Mouse (Mus musculus): ENCODE measurements around the gene Otud6a. TPM values are rescaled to one million over a fixed set of nuclear protein-coding genes. Genes with fewer than 3 reads are reported as not detected.
"Not testable (repeated sequence)": the region's sequence is repeated elsewhere in the genome, so short reads cannot be mapped to it uniquely, and the experiment has no call there.

Otud6a gene
- not detected for total RNA-seq (2021)
- long read RNA-seq, experiment 1, result 0 reads
- long read RNA-seq, experiment 2, result 0 reads

DNA sequence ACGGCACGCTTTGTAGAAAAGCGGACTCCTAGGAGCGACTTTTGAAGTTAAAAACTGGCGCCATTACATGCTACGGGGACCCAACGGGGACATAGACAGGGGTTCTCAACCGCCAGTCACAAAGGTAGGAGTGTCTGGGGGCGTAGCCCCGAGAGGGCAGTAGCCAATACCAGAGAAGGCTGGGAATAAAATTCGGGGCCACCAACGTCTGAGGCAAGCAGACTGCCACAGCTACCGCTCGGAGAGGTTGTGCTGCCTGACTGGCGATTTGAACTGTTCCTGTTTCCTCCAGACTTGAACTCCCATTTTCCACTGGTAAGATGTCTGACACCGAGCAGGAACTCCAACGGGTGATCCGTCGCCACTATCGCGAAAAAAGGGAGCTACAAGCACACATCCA lies at the start of gene Otud6a:
Otud6a (plus strand) TSS at position 321 of the 400 bp plus-strand sequence.
- no peak within 1 kb of the TSS for H3K27ac ChIP-seq
- no peak within 1 kb of the TSS for H3K4me3 ChIP-seq
- DNase-seq (ENCODE audit: extremely low spot score in 1 of 2, low spot score in 2 of 2), result no peak
- no peak for TF ChIP-seq CTCF (IDR thresholded peaks at IDR 0.05)
- intact Hi-C loops (cut with DNase I), result no loop called here

DNA sequence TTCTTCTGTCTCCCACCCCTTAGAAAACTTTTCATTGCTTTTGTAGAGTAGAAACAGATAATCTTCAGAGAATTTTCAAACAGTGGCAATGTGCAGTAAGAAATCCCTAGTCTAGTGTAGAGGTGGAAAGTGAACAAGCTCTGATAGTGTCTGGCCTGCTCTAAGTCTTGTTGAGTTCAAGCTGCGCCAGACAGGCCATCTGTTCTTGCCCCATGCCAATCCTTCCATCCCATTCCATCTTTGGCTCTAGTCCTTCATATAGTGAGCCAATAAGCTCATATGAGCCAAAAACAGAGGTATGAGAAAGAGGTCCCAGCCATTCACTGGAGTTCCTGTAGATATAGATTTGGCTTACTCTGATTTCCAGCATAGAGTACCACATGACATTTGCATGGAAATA lies 38.9 kb upstream of the Otud6a start:
- TF ChIP-seq CTCF (IDR thresholded peaks at IDR 0.05), result no peak
- DNase-seq (ENCODE audit: extremely low spot score in 1 of 2, low spot score in 2 of 2), result no peak
- H3K27ac ChIP-seq, result no peak overlapping the region
- H3K4me3 ChIP-seq, result no peak overlapping the region
- intact Hi-C loops (cut with DNase I), result loop anchor here (10.0 kb wide), 1 partner anchor 415 kb away; the partner anchor contains the start of gene Eda

DNA sequence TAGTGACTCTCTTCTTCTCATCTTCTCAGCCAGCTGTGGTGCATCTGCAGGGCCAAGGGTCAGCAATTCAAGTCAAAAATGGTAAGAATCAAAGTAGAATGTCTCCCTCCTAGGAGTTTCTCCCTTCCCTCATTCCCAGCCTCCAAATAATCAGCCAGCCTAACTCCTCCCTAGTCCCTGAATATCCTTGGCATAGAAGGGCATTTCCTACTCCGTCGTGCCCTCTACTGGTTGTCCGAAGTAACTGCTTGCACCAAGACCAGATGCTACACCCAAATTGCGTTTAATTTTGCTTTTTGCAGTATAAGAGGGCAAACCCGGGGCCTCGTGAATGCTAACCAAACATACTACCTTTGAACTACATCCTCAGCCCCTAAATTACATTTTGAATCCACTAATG lies 36.5 kb upstream of the Otud6a start:
- DNase-seq (ENCODE audit: extremely low spot score in 1 of 2, low spot score in 2 of 2), result peak; percentile 15 to 17
- H3K4me3 ChIP-seq, result no peak overlapping the region
- peak; percentile 61 for TF ChIP-seq CTCF (IDR thresholded peaks at IDR 0.05)
- H3K27ac ChIP-seq, result no peak overlapping the region
- intact Hi-C loops (cut with DNase I), result no loop called here

DNA sequence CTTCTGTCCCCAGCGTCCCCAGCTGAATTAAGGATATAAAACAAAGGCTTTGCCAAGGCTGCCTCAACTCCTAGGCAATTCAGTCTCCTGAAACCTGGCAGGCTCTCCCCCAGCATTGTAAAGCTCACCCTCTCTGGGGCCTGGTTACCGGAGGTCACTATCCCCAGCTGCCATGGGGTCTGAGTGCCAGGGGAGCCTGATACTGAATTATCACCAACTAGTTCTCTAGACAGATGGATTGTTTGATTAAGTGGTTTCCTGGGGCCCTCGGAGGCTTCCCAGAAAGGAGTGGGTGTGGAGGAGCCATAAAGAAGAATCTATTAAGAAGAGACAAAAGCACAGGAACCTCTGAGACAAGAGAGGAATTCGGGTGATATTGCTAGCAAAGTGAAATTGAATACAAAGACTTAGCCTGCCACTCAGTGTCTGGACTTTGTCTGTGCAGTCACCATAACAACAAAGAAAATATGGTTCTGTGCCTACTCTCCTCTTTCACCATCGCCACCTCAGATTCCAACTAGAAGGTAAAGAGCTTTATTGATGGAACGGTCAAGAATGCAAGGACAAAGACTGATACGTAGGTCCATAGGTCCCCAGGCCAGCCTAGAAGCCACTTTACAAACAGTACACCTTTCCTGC lies 34.5 kb upstream of the Otud6a start:
- Histone ChIP-seq H3K4me3 (no peak overlapping the region), H3K27ac (no peak overlapping the region)
- no peak for TF ChIP-seq CTCF (IDR thresholded peaks at IDR 0.05)
- DNase-seq (ENCODE audit: extremely low spot score in 1 of 2, low spot score in 2 of 2), result no peak
- intact Hi-C loops (cut with DNase I), result no loop called here

DNA sequence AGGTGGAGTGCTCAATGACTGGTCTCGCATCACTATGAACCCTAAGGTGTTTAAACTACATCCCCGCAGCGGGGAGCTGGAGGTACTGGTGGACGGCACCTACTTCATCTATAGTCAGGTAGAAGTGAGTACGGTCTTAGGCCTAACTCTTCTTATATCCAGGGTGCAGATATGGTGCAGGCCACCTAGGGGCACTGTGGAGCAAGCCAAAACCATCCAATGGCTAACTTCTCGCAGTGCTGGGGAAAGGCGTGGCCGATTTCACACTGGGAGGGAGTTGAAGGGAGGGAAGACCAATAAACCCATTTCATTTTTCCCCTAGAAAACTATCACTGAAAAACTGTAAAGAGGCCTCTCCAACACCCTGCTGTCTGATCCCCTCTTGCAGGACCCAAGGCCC lies 33.8 kb upstream of the Otud6a start:
- Histone ChIP-seq H3K27ac (no peak overlapping the region), H3K4me3 (no peak overlapping the region)
- DNase-seq (ENCODE audit: extremely low spot score in 1 of 2, low spot score in 2 of 2), result no peak
- TF ChIP-seq CTCF (IDR thresholded peaks at IDR 0.05), result peak; percentile 49
- intact Hi-C loops (cut with DNase I), result loop anchor here (5.0 kb wide), 2 partner anchors 82 to 588 kb away; no protein-coding TSS in a partner anchor

DNA sequence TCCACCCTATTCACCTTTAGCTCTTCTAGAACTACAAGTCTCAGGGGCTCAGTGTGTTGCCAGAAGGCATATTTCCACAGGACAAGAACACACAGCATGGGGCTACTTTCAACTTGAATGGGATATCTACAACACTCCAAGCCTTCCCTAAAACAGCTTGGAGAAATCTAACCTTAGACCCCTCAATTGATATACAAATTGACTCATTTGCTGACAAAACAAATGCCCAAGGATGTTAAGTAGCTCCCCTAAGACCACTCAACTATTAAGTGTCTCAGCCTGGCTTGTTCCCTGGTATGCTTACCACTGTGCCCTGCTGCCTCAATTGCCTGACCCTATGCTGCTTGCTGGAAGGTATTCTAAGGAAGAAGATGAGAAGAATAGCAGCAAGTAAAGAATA lies 27.9 kb upstream of the Otud6a start:
- DNase-seq (ENCODE audit: extremely low spot score in 1 of 2, low spot score in 2 of 2), result no peak
- Histone ChIP-seq H3K27ac (no peak overlapping the region), H3K4me3 (no peak overlapping the region)
- no peak for TF ChIP-seq CTCF (IDR thresholded peaks at IDR 0.05)
- intact Hi-C loops (cut with DNase I), result no loop called here

DNA sequence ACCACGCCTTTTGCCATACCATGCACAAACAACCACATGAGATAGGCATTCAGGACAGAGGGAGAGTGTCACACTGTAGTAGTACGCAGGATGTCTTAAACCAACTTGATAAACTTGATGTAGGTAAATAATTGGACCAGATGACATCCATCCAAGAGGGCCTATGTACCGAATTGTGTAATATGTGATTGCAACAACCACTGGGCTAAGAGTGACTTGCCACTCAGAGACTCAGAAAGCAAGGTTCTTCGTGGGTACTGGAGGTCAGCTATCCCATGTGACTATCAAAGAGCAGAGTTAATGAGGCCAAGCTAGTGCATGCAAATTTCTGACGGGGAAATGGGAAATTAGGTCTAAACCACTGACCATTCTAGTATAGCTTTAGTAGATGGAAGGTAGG lies 27.2 kb upstream of the Otud6a start:
- Histone ChIP-seq H3K27ac (no peak overlapping the region), H3K4me3 (no peak overlapping the region)
- no peak for DNase-seq (ENCODE audit: extremely low spot score in 1 of 2, low spot score in 2 of 2)
- intact Hi-C loops (cut with DNase I), result no loop called here
- no peak for TF ChIP-seq CTCF (IDR thresholded peaks at IDR 0.05)

DNA sequence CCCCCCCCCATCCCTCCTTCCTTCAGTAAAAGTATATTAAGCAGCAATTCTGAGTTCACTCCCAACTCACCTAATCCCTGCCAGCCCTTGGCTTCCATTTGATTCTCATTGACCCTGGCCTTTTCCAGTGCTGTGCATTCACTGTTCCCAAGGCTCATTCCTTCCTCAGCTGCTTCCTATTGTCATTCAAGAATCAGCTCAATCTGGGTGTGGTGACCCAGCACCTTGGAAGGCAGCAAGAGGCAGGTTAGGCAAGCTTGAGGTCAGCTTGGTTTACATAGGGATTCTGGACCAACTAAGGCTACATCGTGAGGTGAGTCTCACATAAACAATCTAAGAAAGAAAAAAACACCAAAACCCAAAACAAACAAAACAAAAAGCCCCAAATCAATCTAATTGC lies 19.6 kb upstream of the Otud6a start:
- Histone ChIP-seq H3K4me3 (no peak overlapping the region), H3K27ac (no peak overlapping the region)
- DNase-seq (ENCODE audit: extremely low spot score in 1 of 2, low spot score in 2 of 2), result no peak
- intact Hi-C loops (cut with DNase I), result no loop called here
- TF ChIP-seq CTCF (IDR thresholded peaks at IDR 0.05), result no peak

DNA sequence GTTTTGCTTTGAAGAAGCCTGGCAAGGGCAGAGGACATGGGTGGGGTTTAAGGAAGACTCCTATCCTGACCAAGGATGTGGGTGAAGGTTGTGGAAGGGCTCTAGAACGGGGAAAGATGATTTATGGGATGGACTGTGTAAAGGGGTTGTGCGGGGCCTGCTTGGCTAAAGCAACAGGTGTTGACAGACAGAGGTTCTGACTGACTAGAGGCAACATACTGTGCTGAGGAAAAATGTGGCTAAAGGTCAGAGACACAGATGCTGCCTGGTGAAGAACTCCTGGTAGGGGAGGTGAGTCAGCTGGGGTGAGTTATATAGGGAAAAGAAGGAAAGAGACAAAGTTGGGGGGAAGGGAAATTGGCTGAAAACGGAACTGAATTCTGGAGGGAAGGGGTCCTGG lies 3.5 kb downstream of the Otud6a start:
- TF ChIP-seq CTCF (IDR thresholded peaks at IDR 0.05), result no peak
- no peak for DNase-seq (ENCODE audit: extremely low spot score in 1 of 2, low spot score in 2 of 2)
- intact Hi-C loops (cut with DNase I), result no loop called here
- Histone ChIP-seq H3K27ac (no peak overlapping the region), H3K4me3 (no peak overlapping the region)

DNA sequence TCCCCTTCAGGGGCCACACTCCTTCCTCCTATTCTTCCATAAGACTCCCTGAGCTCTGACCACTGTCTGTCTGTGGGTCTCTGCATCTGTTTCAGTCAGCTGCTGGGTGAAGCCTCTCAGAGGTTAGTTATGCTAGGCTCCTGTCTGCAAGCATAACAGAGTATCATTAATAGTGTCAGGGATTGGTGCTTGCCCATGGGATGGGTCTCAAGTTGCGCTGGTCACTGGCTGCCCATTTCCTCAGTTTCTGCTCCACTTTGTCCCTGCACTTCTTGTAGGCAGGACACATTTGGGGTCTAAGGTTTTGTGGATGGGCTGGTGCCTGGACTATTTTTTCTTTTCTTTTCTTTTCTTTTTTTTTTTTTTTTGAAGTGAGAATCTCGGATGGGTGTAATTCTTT lies 13.8 kb downstream of the Otud6a start, which contains the start of gene Awat2:
Awat2 (minus strand) TSS at position 101 of the 400 bp plus-strand sequence.
- intact Hi-C loops (cut with DNase I); H3K27ac ChIP-seq; H3K4me3 ChIP-seq; DNase-seq (ENCODE audit: extremely low spot score in 1 of 2, low spot score in 2 of 2): not testable (repeated sequence)

DNA sequence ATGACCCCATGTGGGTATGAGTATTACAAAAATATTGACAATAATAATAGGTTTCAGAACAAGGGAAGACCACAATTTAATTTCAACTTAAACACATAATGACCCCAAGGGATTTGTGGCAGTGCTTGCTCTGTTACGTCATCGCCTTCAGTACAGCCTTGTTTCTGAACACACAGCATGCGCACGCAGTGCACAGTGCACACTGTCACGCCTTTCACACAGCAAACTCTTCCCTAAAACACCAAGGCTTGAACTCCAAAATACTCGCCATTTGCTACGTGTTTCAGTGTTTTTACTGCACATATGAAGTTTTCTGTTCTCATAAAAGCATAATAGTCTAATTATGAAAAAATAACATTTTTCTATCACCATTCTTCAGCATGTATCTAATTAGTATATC lies 14.7 kb downstream of the Otud6a start:
- intact Hi-C loops (cut with DNase I), result no loop called here
- no peak for TF ChIP-seq CTCF (IDR thresholded peaks at IDR 0.05)
- no peak overlapping the region for H3K4me3 ChIP-seq
- DNase-seq (ENCODE audit: extremely low spot score in 1 of 2, low spot score in 2 of 2), result no peak
- no peak overlapping the region for H3K27ac ChIP-seq

DNA sequence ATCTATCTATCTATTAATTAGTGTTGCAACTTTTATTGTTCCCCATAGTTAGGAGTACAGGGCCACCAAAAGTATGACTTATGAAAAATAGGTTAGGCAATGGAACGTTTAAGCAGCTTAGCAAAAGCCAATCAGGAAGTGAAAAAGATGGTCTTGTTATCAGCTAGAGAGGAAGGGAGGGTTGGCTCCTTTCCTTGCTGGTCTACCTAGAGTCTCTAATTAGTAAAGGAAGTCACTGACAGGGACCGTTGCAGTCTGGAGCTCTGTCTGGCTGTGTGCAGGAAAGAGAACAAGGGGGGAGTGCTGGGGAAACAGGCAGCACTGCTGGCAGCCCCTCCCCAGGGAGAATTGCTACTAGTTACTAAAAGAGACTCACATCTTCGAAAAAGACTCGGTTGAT lies 39.2 kb downstream of the Otud6a start:
- H3K27ac ChIP-seq, result no peak overlapping the region
- DNase-seq (ENCODE audit: extremely low spot score in 1 of 2, low spot score in 2 of 2), result no peak
- no peak for TF ChIP-seq CTCF (IDR thresholded peaks at IDR 0.05)
- intact Hi-C loops (cut with DNase I), result no loop called here
- H3K4me3 ChIP-seq, result no peak overlapping the region

DNA sequence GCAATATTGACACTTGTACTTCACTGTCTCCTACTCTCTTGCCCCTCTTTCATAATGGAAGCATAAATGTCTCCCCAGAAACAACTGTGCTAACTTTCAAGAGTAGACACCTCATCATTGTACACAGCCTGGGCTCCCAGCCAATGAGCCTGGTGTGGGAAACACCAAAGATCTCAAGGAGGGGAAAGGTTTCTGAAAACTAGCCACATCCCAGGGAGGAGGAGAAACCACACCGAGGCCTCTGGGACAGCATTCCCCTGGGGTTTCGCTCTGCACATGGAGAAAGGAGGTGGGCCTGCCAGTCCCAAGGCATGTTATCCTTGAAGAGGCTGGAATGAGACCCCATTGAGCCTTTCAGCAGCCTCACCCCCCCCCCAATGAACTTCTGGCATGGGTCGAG lies 41.3 kb downstream of the Otud6a start:
- intact Hi-C loops (cut with DNase I), result no loop called here
- DNase-seq (ENCODE audit: extremely low spot score in 1 of 2, low spot score in 2 of 2), result no peak

More for the DNA sequence above, 41.3 kb downstream of the Otud6a start:
- H3K4me3 ChIP-seq, result no peak overlapping the region
- no peak overlapping the region for H3K27ac ChIP-seq
- no peak for TF ChIP-seq CTCF (IDR thresholded peaks at IDR 0.05)

Measured in left cerebral cortex, adult 2 months (tissue).